Mouse (Mus musculus) neural tube, embryonic 12.5 days (tissue): Measurements from ENCODE around the gene Stx6. TPM values are rescaled to one million over a fixed set of nuclear protein-coding genes. Genes with fewer than 3 reads are reported as not detected.
A peak's percentile ranks its signal among the peaks of the same experiment; 100 is the strongest.

Source experiments
- ATAC-seq: fragments of 200-750 bp; cut with Nextera tagmentation; 2 replicates; pipeline ENCODE4 v1.8.0; 2017; ENCODE audit warnings: low read depth, mild to moderate bottlenecking, moderate TSS enrichment, moderate library complexity; ENCODE audit not compliant: low FRiP score
- H3K27ac ChIP-seq: fragments of 300-500 bp; sonication (generic); 2 replicates; pipeline ENCODE4 v1.5.1; 2016
- H3K27me3 ChIP-seq: fragments of 300-500 bp; sonication (generic); replicated peaks from 2 replicates; pipeline ENCODE4 v1.6.1; 2016; ENCODE audit warnings: mild to moderate bottlenecking
- H3K36me3 ChIP-seq: fragments of 300-500 bp; sonication (generic); 2 replicates; pipeline ENCODE4 v1.6.1; 2016; ENCODE audit warnings: mild to moderate bottlenecking
- H3K4me1 ChIP-seq: fragments of 300-500 bp; sonication (generic); 2 replicates; pipeline ENCODE4 v1.6.1; 2016
- H3K4me2 ChIP-seq: fragments of 300-500 bp; sonication (generic); replicated peaks from 2 replicates; pipeline ENCODE4 v1.6.1; 2016; ENCODE audit warnings: mild to moderate bottlenecking
- H3K4me3 ChIP-seq: fragments of 300-500 bp; sonication (generic); 2 replicates; pipeline ENCODE4 v1.5.1; 2016
- H3K9ac ChIP-seq: fragments of 300-500 bp; sonication (generic); 2 replicates; pipeline ENCODE4 v1.6.1; 2016; ENCODE audit warnings: mild to moderate bottlenecking
- H3K9me3 ChIP-seq: fragments of 300-500 bp; sonication (generic); 2 replicates; pipeline ENCODE4 v1.6.1; 2016; ENCODE audit warnings: mild to moderate bottlenecking
- WGBS: fragments of 180-500 bp; shearing (Covaris S2); methylation state at CpG from one replicate; pipeline ENCODE4 v1.1.7; 2016; 5-methylcytosine and 5-hydroxymethylcytosine counted together
- polyA plus RNA-seq: library from polyadenylated mRNA; unstranded; fragments of >200 nt; fragmentation: Nextera tagmentation; extraction: Ambion mirVana; gene quantifications from 2 replicates; pipeline ENCODE4 v1.2.1, GENCODE M21; 2016

Gene Stx6
- polyA plus RNA-seq, 1 experiment from 2014 or later: 129 TPM

GRCm38 (mm10) chr1:155212936-155213774, 54.6 kb downstream of the Stx6 start:
- WGBS: 10% methylated on average over 18 of the region's 18 CpGs
- H3K4me3 ChIP-seq: no peak overlapping the region
- H3K9ac ChIP-seq: peak overlapping the region; percentile 45; the same call in 1 of the 2 replicates
- no peaks in the 10 kb centered on the region for H3K27me3 ChIP-seq
- no peak overlapping the region for H3K27ac ChIP-seq
- peak overlapping the region; percentile 38 for H3K4me2 ChIP-seq
- H3K4me1 ChIP-seq: peaks cover 64% of the 10 kb centered on the region
- H3K9me3 ChIP-seq: no peaks in the 10 kb centered on the region
- no peaks in the 10 kb centered on the region; the same call in 1 of the 2 replicates for H3K36me3 ChIP-seq
- ATAC-seq: peak; percentile 19

GRCm38 (mm10) chr1:155213912-155214311, 55.4 kb downstream of the Stx6 start:
- Histone ChIP-seq H3K36me3 (no peaks in the 10 kb centered on the region), H3K4me2 (no peak overlapping the region)

GRCm38 (mm10) chr1:155215066-155215764, 56.7 kb downstream of the Stx6 start:
- WGBS: 63% methylated on average over 9 of the region's 9 CpGs
- peaks cover 60% of the 10 kb centered on the region for H3K4me1 ChIP-seq
- H3K9ac ChIP-seq: no peak overlapping the region
- H3K9me3 ChIP-seq: no peaks in the 10 kb centered on the region
- H3K27me3 ChIP-seq: no peaks in the 10 kb centered on the region
- no peak overlapping the region for H3K4me3 ChIP-seq
- H3K36me3 ChIP-seq: no peaks in the 10 kb centered on the region
- no peak overlapping the region for H3K4me2 ChIP-seq
- H3K27ac ChIP-seq: no peak overlapping the region
- ATAC-seq: no peak

More at GRCm38 (mm10) chr1:155213912-155214311, 55.4 kb downstream of the Stx6 start:
- Histone ChIP-seq H3K4me1 (peaks cover 64% of the 10 kb centered on the region), H3K9ac (no peak overlapping the region), H3K27me3 (no peaks in the 10 kb centered on the region), H3K27ac (no peak overlapping the region), H3K4me3 (no peak overlapping the region), H3K9me3 (no peaks in the 10 kb centered on the region)
- WGBS: 68% methylated on average over 7 of the region's 7 CpGs
- no peak for ATAC-seq

DNA sequence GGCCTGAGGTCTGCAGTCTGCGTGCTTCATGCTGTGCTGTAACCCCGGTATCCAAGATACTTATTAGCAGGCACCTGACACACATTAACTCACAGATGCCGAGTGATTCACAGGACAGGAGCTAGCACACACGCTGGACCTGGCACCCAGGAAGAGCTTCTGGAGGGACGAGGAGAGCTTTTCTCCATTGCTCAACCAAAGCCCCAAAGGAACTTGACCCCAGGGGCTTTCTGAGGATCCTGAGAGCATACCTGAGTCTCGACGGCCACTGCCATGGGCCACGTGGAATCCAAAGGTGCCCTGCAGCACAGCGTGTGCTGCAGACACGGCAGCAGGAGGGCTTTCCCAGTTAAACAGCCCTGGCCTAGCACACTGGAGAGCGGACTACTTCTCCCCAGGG, 57.8 kb downstream of the Stx6 start:
- WGBS: 79% methylated on average over 11 of the region's 11 CpGs
- Histone ChIP-seq H3K9me3 (no peaks in the 10 kb centered on the region), H3K4me1 (peaks cover 53% of the 10 kb centered on the region), H3K4me3 (no peak overlapping the region), H3K9ac (no peak overlapping the region), H3K27me3 (no peaks in the 10 kb centered on the region), H3K27ac (no peak overlapping the region), H3K4me2 (no peak overlapping the region), H3K36me3 (no peaks in the 10 kb centered on the region)
- ATAC-seq: no peak

DNA sequence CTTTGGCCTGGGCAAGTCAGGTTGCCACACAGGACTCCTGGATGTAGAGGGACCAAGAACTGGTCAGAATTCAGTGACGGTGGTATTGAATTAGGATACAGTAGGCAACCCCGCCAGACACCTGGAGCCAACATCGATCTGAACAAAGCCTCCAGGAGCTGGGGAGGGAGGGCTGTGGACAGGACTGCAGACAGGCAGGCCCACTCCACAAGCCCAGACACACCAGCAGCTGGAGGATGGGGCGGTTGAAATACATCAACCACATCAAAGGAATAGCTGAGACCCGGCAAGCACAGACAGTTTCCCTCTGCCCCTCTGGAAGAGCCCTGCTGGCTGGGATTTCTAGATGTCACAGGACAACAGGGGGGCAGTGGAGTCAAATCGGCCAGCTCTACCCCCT, 58.3 kb downstream of the Stx6 start:
- Histone ChIP-seq H3K4me2 (no peak overlapping the region), H3K27ac (no peak overlapping the region), H3K4me1 (peaks cover 53% of the 10 kb centered on the region), H3K9ac (no peak overlapping the region), H3K4me3 (no peak overlapping the region), H3K9me3 (no peaks in the 10 kb centered on the region), H3K36me3 (no peaks in the 10 kb centered on the region), H3K27me3 (no peaks in the 10 kb centered on the region)
- 64% methylated on average over 6 of the region's 6 CpGs for WGBS
- no peak for ATAC-seq

GRCm38 (mm10) chr1:155217865-155218541, 59.5 kb downstream of the Stx6 start:
- H3K27me3 ChIP-seq: no peaks in the 10 kb centered on the region
- H3K4me3 ChIP-seq: no peak overlapping the region
- H3K36me3 ChIP-seq: no peaks in the 10 kb centered on the region
- peaks cover 48% of the 10 kb centered on the region for H3K4me1 ChIP-seq
- no peak overlapping the region for H3K9ac ChIP-seq
- 0 out of 2 replicates have a peak, but pooled peaks have one; percentile 17 for ATAC-seq
- no peak overlapping the region for H3K4me2 ChIP-seq
- WGBS: 52% methylated on average over 9 of the region's 9 CpGs
- no peak overlapping the region for H3K27ac ChIP-seq
- H3K9me3 ChIP-seq: no peaks in the 10 kb centered on the region

GRCm38 (mm10) chr1:155218924-155219323, 60.4 kb downstream of the Stx6 start:
- 75% methylated on average over 5 of the region's 5 CpGs for WGBS
- Histone ChIP-seq H3K9ac (no peak overlapping the region), H3K36me3 (no peaks in the 10 kb centered on the region), H3K4me3 (no peak overlapping the region), H3K4me2 (no peak overlapping the region), H3K9me3 (no peaks in the 10 kb centered on the region), H3K27me3 (no peaks in the 10 kb centered on the region), H3K27ac (no peak overlapping the region), H3K4me1 (peaks cover 42% of the 10 kb centered on the region)
- ATAC-seq: no peak

DNA sequence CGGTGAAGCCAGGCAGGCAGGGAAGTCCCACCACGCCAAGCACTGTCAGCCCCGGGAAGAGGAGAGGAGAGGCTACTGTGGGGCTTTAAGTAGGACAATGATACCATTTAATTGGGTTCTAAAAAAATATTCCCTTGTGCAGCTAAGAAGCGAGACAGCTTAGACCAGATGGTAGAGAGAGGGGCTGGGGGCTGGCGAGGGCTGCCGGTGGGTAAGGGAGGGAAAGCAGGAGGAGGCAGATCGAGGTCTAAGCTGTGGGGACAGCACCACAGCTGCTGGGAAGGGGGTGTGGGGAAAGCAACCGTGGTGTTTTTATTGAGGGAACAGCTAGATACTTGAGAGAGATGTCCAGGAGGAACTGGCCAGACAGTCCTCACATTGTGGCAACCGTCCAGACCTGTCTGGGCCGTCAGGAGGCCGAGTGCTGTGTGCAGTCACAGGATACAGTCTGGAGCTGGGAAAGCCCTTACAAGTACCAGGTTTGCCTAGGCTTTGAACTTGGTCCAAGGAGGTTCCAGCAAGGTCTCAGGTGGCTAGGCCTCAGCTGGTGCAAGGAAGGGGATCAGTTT, 63.7 kb downstream of the Stx6 start:
- Histone ChIP-seq H3K9me3 (no peaks in the 10 kb centered on the region), H3K4me2 (no peak overlapping the region), H3K27ac (no peak overlapping the region), H3K4me1 (peaks cover 28% of the 10 kb centered on the region), H3K4me3 (no peak overlapping the region), H3K36me3 (no peaks in the 10 kb centered on the region), H3K27me3 (no peaks in the 10 kb centered on the region), H3K9ac (0 out of 2 replicates have a peak overlapping the region, but pooled peaks have one; percentile 21)
- no peak for ATAC-seq
- WGBS: 59% methylated on average over 11 of the region's 11 CpGs

DNA sequence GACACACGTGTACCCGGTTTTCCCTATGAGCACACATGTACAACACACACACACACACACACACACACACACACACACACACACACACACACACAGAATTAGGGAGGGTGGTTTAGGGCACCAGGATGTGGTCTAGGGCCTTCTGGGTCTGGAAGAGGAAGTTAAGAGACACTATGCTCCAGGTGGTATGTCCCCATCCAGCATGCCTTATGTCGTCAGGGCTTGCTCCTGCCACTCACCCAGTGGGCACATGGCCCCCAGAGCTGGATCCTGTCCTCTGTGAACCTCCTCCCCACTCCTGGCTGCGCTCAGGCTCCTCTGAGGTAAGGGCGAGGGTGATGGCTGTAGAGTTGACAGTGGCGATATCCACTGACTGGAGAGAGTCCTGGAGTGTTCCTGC, 64.5 kb downstream of the Stx6 start:
- H3K27me3 ChIP-seq: no peaks in the 10 kb centered on the region
- no peak overlapping the region for H3K9ac ChIP-seq
- H3K36me3 ChIP-seq: no peaks in the 10 kb centered on the region
- H3K4me2 ChIP-seq: no peak overlapping the region
- H3K4me3 ChIP-seq: no peak overlapping the region
- ATAC-seq: no peak
- no peaks in the 10 kb centered on the region for H3K9me3 ChIP-seq
- H3K4me1 ChIP-seq: peaks cover 34% of the 10 kb centered on the region
- WGBS: 91% methylated on average over 6 of the region's 6 CpGs
- H3K27ac ChIP-seq: no peak overlapping the region

GRCm38 (mm10) chr1:155223849-155224554, 65.5 kb downstream of the Stx6 start:
- H3K27ac ChIP-seq: no peak overlapping the region
- no peaks in the 10 kb centered on the region for H3K36me3 ChIP-seq
- peak; percentile 66 for ATAC-seq
- 31% methylated on average over 16 of the region's 16 CpGs for WGBS
- no peak overlapping the region for H3K4me3 ChIP-seq
- peaks cover 40% of the 10 kb centered on the region for H3K4me1 ChIP-seq
- no peaks in the 10 kb centered on the region for H3K27me3 ChIP-seq
- no peak overlapping the region for H3K9ac ChIP-seq
- no peaks in the 10 kb centered on the region for H3K9me3 ChIP-seq
- peak overlapping the region; percentile 32 for H3K4me2 ChIP-seq
